ENCODE assay signal across 8 mouse cellular contexts in genomic region chr4:139581427-139582051, GRCm38 (mm10). TPM values are rescaled to one million over a fixed set of nuclear protein-coding genes. Genes with fewer than 3 reads are reported as not detected.
DNase-seq lines count a peak whose midpoint lies in the region; ATAC-seq lines count a peak whose summit lies in the region.

No protein-coding gene starts in this region.

- no peak for ATAC-seq in heart, embryonic 13.5 days (ENCODE audit: extremely low read depth, insufficient number of reproducible peaks, low FRiP score, low TSS enrichment)
- ATAC-seq in midbrain, embryonic 15.5 days (replicated peaks) = 0 out of 2 replicates have a peak, but pooled peaks have one; percentile 12

- no peaks in the 10 kb centered on the region for H3K36me3 ChIP-seq in heart, embryonic 13.5 days
- no peaks in the 10 kb centered on the region for H3K36me3 ChIP-seq in midbrain, embryonic 15.5 days (replicated peaks)

- WGBS in heart, embryonic 13.5 days = 30% methylated on average over 6 of the region's 6 CpGs
- WGBS in midbrain, embryonic 15.5 days = 43% methylated on average over 6 of the region's 6 CpGs

- peak overlapping the region; percentile 84 for H3K9ac ChIP-seq in heart, embryonic 13.5 days
- peak overlapping the region; percentile 33; the same call in 1 of the 2 replicates for H3K9ac ChIP-seq in midbrain, embryonic 15.5 days

- DNase-seq in retina, postnatal 1 day = peak; percentile 37
- no peak for DNase-seq in retina, embryonic 14.5 days (ENCODE audit: low spot score)
- DNase-seq in kidney, postnatal 25 days = peak; percentile 70 to 82
- no peak for DNase-seq in layer of hippocampus, postnatal 14 days (ENCODE audit: low spot score in 2 of 2)
- DNase-seq in embryo, embryonic 9.5 days (ENCODE audit: extremely low spot score) = no peak
- no peak for DNase-seq in natural killer cell, adult 2 months (ENCODE audit: low spot score in 2 of 2)

- no peaks in the 10 kb centered on the region for H3K9me3 ChIP-seq in heart, embryonic 13.5 days
- no peaks in the 10 kb centered on the region for H3K9me3 ChIP-seq in midbrain, embryonic 15.5 days

- H3K4me3 ChIP-seq in heart, embryonic 13.5 days = peak overlapping the region; percentile 32
- H3K4me3 ChIP-seq in midbrain, embryonic 15.5 days = no peak overlapping the region

- peak overlapping the region; percentile 78 for H3K4me2 ChIP-seq in heart, embryonic 13.5 days
- H3K4me2 ChIP-seq in midbrain, embryonic 15.5 days = peak overlapping the region; percentile 40

- H3K4me1 ChIP-seq in heart, embryonic 13.5 days = peaks cover 99% of the 10 kb centered on the region
- H3K4me1 ChIP-seq in midbrain, embryonic 15.5 days = peaks cover 44% of the 10 kb centered on the region

- H3K27ac ChIP-seq in heart, embryonic 13.5 days (replicated peaks) = peak overlapping the region; percentile 90
- peak overlapping the region; percentile 34 for H3K27ac ChIP-seq in midbrain, embryonic 15.5 days

- no peaks in the 10 kb centered on the region for H3K27me3 ChIP-seq in heart, embryonic 13.5 days (replicated peaks)
- no peaks in the 10 kb centered on the region for H3K27me3 ChIP-seq in midbrain, embryonic 15.5 days (replicated peaks)

RNA-seq across cellular contexts. Expression of gene Gm21969, which starts 21.4 kb away (rescaled TPM):
- polyA plus RNA-seq in heart, embryonic 13.5 days (2015; fragmentation: Nextera tagmentation; extraction: Ambion mirVana) = not detected in 2 replicates
- polyA plus RNA-seq in midbrain, embryonic 15.5 days (2015; fragmentation: Nextera tagmentation; extraction: Ambion mirVana) = not detected in 2 replicates
- total RNA-seq in layer of hippocampus, postnatal 14 days (2021) = not detected

RNA-seq across cellular contexts. Expression of gene Aldh4a1, which starts 41.1 kb away (rescaled TPM):
- polyA plus RNA-seq in heart, embryonic 13.5 days (2015; fragmentation: Nextera tagmentation; extraction: Ambion mirVana) = 18.8 and 23.2 TPM in 2 replicates
- 27.1 and 32.0 TPM in 2 replicates for polyA plus RNA-seq in midbrain, embryonic 15.5 days (2015; fragmentation: Nextera tagmentation; extraction: Ambion mirVana)
- total RNA-seq in layer of hippocampus, postnatal 14 days (2021) = 10 to 100 TPM; 19.1 to 19.4 TPM

RNA-seq across cellular contexts. Expression of gene Iffo2, which starts 51.2 kb away (rescaled TPM):
- 2.8 and 3.2 TPM in 2 replicates for polyA plus RNA-seq in heart, embryonic 13.5 days (2015; fragmentation: Nextera tagmentation; extraction: Ambion mirVana)
- polyA plus RNA-seq in midbrain, embryonic 15.5 days (2015; fragmentation: Nextera tagmentation; extraction: Ambion mirVana) = 4.1 and 4.3 TPM in 2 replicates
- total RNA-seq in layer of hippocampus, postnatal 14 days (2021) = 10 to 100 TPM; 17.5 to 17.8 TPM

Comparison
In these comparisons a context has a peak if more than half of its experiments do, and no peak if none do; other contexts are left out.
1. DNase-seq: peak in retina, postnatal 1 day (single experiment) and kidney, postnatal 25 days (2 of 2); none in retina, embryonic 14.5 days (single experiment), layer of hippocampus, postnatal 14 days (0 of 2), embryo, embryonic 9.5 days (single experiment) and natural killer cell, adult 2 months (0 of 2).